Mouse (Mus musculus): ENCODE results near the gene Srf. TPM values are rescaled to one million over a fixed set of nuclear protein-coding genes. Genes with fewer than 3 reads are reported as not detected.

Srf gene
- total and polyA plus RNA-seq, 2 experiments, result 3.4 to 45.6 TPM

- Histone ChIP-seq H3K36me3 (ENCODE audit: control insufficient read depth, insufficient read depth, low read length) (no peaks in the 10 kb centered on the region), H3K9ac (ENCODE audit: low read depth, low read length) (no peak overlapping the region), H3K27me3 (ENCODE audit: control insufficient read depth, insufficient read depth, low read length) (no peaks in the 10 kb centered on the region), H3K79me2 (ENCODE audit: control insufficient read depth, insufficient read depth, low read length) (peaks cover 13% of the 10 kb centered on the region; the same call in 1 of the 2 replicates), H3K4me3 (ENCODE audit: insufficient read depth, low read depth, low read length) (no peak overlapping the region), H3K27ac (replicated peaks; ENCODE audit: insufficient read depth, low read depth, low read length) (no peak overlapping the region), H3K4me1 (ENCODE audit: control insufficient read depth, insufficient read depth, low read length) (peaks cover 7% of the 10 kb centered on the region; the same call in 1 of the 2 replicates)
- TF ChIP-seq POLR2A (IDR thresholded peaks at IDR 0.05; ENCODE audit: extremely low read depth, insufficient read depth, low read length) (no peak), CTCF (IDR thresholded peaks at IDR 0.05; ENCODE audit: low read depth, low read length) (no peak)
- 96% methylated on average over 7 of the region's 7 CpGs for WGBS
- no peak for DNase-seq (ENCODE audit: extremely low read depth, low read depth, low spot score)
Observed at GRCm38 (mm10) chr17:46552151-46552550, 3.8 kb downstream of the Srf start.

GRCm38 (mm10) chr17:46551369-46551768 lies 4.6 kb downstream of the Srf start:
- Histone ChIP-seq H3K36me3 (ENCODE audit: control insufficient read depth, insufficient read depth, low read length) (no peaks in the 10 kb centered on the region), H3K79me2 (ENCODE audit: control insufficient read depth, insufficient read depth, low read length) (peaks cover 13% of the 10 kb centered on the region; the same call in 1 of the 2 replicates), H3K4me1 (ENCODE audit: control insufficient read depth, insufficient read depth, low read length) (peaks cover 8% of the 10 kb centered on the region; the same call in 1 of the 2 replicates), H3K9ac (ENCODE audit: low read depth, low read length) (no peak overlapping the region), H3K4me3 (ENCODE audit: insufficient read depth, low read depth, low read length) (no peak overlapping the region), H3K27ac (replicated peaks; ENCODE audit: insufficient read depth, low read depth, low read length) (no peak overlapping the region), H3K27me3 (ENCODE audit: control insufficient read depth, insufficient read depth, low read length) (no peaks in the 10 kb centered on the region)
- DNase-seq (ENCODE audit: extremely low read depth, low read depth, low spot score), result no peak
- TF ChIP-seq CTCF (IDR thresholded peaks at IDR 0.05; ENCODE audit: low read depth, low read length) (no peak), POLR2A (IDR thresholded peaks at IDR 0.05; ENCODE audit: extremely low read depth, insufficient read depth, low read length) (no peak)
- 93% methylated on average over 6 of the region's 6 CpGs for WGBS

- no peak overlapping the region for H3K27ac ChIP-seq (replicated peaks; ENCODE audit: insufficient read depth, low read depth, low read length)
- no peak overlapping the region for H3K4me3 ChIP-seq (ENCODE audit: insufficient read depth, low read depth, low read length)
- no peak for DNase-seq (ENCODE audit: extremely low read depth, low read depth, low spot score)
- H3K4me1 ChIP-seq (ENCODE audit: control insufficient read depth, insufficient read depth, low read length), result peaks cover 9% of the 10 kb centered on the region; the same call in 1 of the 2 replicates
- no peak for TF ChIP-seq POLR2A (IDR thresholded peaks at IDR 0.05; ENCODE audit: extremely low read depth, insufficient read depth, low read length)
- TF ChIP-seq CTCF (IDR thresholded peaks at IDR 0.05; ENCODE audit: low read depth, low read length), result no peak
- H3K9ac ChIP-seq (ENCODE audit: low read depth, low read length), result no peak overlapping the region
- peaks cover 12% of the 10 kb centered on the region; the same call in 1 of the 2 replicates for H3K79me2 ChIP-seq (ENCODE audit: control insufficient read depth, insufficient read depth, low read length)
- no peaks in the 10 kb centered on the region for H3K36me3 ChIP-seq (ENCODE audit: control insufficient read depth, insufficient read depth, low read length)
- H3K27me3 ChIP-seq (ENCODE audit: control insufficient read depth, insufficient read depth, low read length), result no peaks in the 10 kb centered on the region
- 95% methylated on average over 7 of the region's 7 CpGs for WGBS
Observed at GRCm38 (mm10) chr17:46550904-46551303, 5.1 kb downstream of the Srf start.

GRCm38 (mm10) chr17:46549642-46550041 lies 6.3 kb downstream of the Srf start:
- Histone ChIP-seq H3K79me2 (ENCODE audit: control insufficient read depth, insufficient read depth, low read length) (no peaks in the 10 kb centered on the region; the same call in 1 of the 2 replicates), H3K36me3 (ENCODE audit: control insufficient read depth, insufficient read depth, low read length) (no peaks in the 10 kb centered on the region), H3K4me1 (ENCODE audit: control insufficient read depth, insufficient read depth, low read length) (peaks cover 9% of the 10 kb centered on the region), H3K27me3 (ENCODE audit: control insufficient read depth, insufficient read depth, low read length) (no peaks in the 10 kb centered on the region), H3K4me3 (ENCODE audit: insufficient read depth, low read depth, low read length) (no peak overlapping the region), H3K27ac (replicated peaks; ENCODE audit: insufficient read depth, low read depth, low read length) (no peak overlapping the region), H3K9ac (ENCODE audit: low read depth, low read length) (no peak overlapping the region)
- no peak for DNase-seq (ENCODE audit: extremely low read depth, low read depth, low spot score)
- TF ChIP-seq CTCF (IDR thresholded peaks at IDR 0.05; ENCODE audit: low read depth, low read length) (no peak), POLR2A (IDR thresholded peaks at IDR 0.05; ENCODE audit: extremely low read depth, insufficient read depth, low read length) (no peak)
- WGBS, result 95% methylated on average over 9 of the region's 9 CpGs

GRCm38 (mm10) chr17:46549193-46549592 lies 6.8 kb downstream of the Srf start:
- no peak overlapping the region for H3K9ac ChIP-seq (ENCODE audit: low read depth, low read length)
- no peak for DNase-seq (ENCODE audit: extremely low read depth, low read depth, low spot score)
- no peaks in the 10 kb centered on the region; the same call in 1 of the 2 replicates for H3K79me2 ChIP-seq (ENCODE audit: control insufficient read depth, insufficient read depth, low read length)
- H3K36me3 ChIP-seq (ENCODE audit: control insufficient read depth, insufficient read depth, low read length), result no peaks in the 10 kb centered on the region
- WGBS, result 58% methylated on average over 8 of the region's 8 CpGs
- TF ChIP-seq POLR2A (IDR thresholded peaks at IDR 0.05; ENCODE audit: extremely low read depth, insufficient read depth, low read length) (no peak), CTCF (IDR thresholded peaks at IDR 0.05; ENCODE audit: low read depth, low read length) (peak; percentile 67)
- peaks cover 7% of the 10 kb centered on the region for H3K4me1 ChIP-seq (ENCODE audit: control insufficient read depth, insufficient read depth, low read length)
- no peak overlapping the region for H3K27ac ChIP-seq (replicated peaks; ENCODE audit: insufficient read depth, low read depth, low read length)
- no peak overlapping the region for H3K4me3 ChIP-seq (ENCODE audit: insufficient read depth, low read depth, low read length)
- no peaks in the 10 kb centered on the region for H3K27me3 ChIP-seq (ENCODE audit: control insufficient read depth, insufficient read depth, low read length)

GRCm38 (mm10) chr17:46548741-46549140 lies 7.2 kb downstream of the Srf start:
- H3K9ac ChIP-seq (ENCODE audit: low read depth, low read length), result no peak overlapping the region
- peaks cover 4% of the 10 kb centered on the region for H3K4me1 ChIP-seq (ENCODE audit: control insufficient read depth, insufficient read depth, low read length)
- H3K36me3 ChIP-seq (ENCODE audit: control insufficient read depth, insufficient read depth, low read length), result no peaks in the 10 kb centered on the region
- H3K27ac ChIP-seq (replicated peaks; ENCODE audit: insufficient read depth, low read depth, low read length), result no peak overlapping the region
- H3K4me3 ChIP-seq (ENCODE audit: insufficient read depth, low read depth, low read length), result no peak overlapping the region
- no peaks in the 10 kb centered on the region; the same call in 1 of the 2 replicates for H3K79me2 ChIP-seq (ENCODE audit: control insufficient read depth, insufficient read depth, low read length)
- TF ChIP-seq CTCF (IDR thresholded peaks at IDR 0.05; ENCODE audit: low read depth, low read length) (no peak), POLR2A (IDR thresholded peaks at IDR 0.05; ENCODE audit: extremely low read depth, insufficient read depth, low read length) (no peak)
- H3K27me3 ChIP-seq (ENCODE audit: control insufficient read depth, insufficient read depth, low read length), result no peaks in the 10 kb centered on the region
- no peak for DNase-seq (ENCODE audit: extremely low read depth, low read depth, low spot score)
- 87% methylated on average over 11 of the region's 11 CpGs for WGBS
